Mouse (Mus musculus) brain, embryonic 18.5 days (tissue): ENCODE results near the gene Slc45a1.

Experiments
- DNase-seq: peaks from one replicate; pipeline ENCODE4 v3.0.0-alpha.2; 2012; ENCODE audit warnings: low read depth, low spot score

Slc45a1 gene

DNA sequence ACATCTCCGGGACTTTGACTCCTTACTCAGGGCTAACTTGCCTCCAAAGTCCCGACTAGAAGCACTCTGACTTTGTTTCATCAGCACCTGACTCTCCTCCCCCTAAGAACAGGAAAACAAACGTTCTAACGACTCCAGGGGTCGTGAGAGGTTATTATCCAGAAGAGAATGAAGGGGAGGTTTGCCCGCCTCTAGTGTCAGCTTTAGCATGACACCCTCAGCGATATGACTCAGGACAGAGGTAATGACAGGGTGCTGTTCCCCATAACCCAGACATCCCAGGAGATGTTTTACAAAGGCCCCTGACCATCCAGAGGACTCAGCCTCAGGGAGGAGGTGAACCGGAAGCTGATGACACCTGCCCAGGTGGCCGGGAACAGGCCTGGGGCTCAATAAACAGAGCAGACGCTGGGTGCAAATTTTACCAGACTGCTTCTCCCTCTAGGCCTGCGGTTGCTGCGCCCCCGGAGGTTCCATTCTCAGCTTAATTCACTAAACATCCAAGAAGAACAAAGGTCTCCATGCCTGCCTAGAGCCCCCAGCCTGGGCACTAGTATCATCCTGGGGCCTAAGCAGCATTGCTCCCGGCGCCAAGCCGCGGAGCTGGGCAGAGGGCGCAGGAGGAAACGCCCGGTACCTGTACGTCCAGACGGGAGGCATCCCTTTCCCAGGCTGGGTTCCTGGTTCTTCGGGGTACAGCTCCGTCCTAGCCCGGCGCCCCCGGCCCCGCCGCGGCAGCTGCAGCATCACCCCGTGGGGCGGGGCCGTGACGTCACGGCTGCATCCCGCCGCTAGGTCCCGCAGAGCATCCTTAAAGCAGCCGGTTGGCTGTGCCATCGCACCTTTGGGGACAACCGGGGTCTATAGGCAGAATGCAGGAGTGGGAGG, at the start of gene Slc45a1:
TSS of gene Slc45a1 (minus strand) at position 785 of the 888 bp plus-strand sequence.
- DNase-seq: no peak

DNA sequence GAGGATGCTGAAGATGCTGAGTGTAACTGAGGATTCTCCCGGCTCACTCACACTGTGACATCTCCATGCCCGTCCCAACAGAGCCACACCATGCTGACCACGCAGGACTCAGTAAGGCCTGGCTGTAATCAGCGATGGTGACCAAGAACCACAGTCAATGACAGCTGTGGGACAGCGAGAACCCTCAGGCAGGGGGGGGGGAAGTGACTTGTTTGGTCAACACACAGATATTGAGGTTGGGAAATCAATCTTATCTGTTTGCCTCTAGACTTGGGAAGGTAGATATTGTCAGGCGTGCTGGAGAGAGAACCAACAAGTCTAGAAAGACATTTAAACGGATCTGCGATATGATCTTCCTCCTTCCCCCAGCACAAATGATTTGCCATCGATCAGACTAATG, 48.9 kb upstream of the Slc45a1 start:
- no peak for DNase-seq

DNA sequence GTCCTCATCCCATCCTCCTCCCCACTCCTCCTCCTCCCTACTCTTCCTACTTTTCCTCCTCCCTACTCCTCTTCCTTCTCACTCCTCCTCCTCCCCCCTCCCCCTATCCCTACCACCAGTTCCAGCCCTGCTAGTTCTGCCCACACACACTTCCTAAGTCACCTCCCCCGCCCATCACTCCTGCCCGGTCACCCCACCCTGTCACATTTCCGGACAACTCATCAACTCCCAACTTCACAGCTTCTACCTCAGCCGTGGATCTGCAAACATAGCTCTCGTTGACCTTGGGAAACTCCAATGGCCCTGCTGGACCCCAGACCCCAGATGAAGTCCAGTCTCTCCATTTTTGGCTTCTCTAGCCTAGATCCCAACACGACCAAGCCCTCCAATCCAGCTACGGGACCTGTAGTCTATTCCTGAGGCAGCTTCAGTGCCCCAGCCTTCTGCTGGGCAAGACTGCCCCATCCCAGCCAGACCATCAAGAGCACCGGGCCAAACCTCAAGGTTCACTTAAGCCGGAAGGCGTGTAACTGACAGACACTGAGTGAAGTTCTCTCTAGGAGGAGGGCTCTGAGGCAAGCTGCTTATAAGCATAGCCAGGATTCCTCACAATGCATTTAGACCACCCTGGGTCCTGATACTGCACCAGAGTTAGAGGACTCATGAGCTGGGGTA, 42.6 kb upstream of the Slc45a1 start:
- DNase-seq: no peak

DNA sequence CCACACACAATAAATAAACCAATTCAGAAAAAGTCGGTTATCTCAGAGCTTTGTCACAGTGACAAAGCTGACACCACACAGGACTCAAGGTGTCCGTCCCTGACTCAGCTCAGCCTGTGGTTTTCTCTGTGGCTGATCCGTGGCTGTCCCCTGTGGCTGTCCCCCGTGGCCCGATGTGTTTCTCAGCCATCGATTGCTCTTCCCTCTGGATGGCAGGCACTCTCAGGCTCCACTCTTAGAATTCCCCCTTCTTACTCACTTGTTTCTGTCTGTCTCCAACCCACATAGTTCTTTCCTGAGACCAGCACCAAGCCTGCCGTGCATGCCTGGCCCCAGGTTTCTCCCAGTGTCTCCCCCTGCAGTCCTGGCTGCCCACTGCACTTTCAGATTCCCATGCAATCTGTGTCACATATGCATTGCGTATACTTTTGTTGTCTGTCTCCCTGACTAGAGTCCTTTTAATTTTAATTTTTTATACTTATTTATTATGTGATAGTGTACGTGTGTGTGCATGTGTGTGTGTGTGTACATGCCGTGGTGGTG, 41.0 kb upstream of the Slc45a1 start:
- DNase-seq: no peak

DNA sequence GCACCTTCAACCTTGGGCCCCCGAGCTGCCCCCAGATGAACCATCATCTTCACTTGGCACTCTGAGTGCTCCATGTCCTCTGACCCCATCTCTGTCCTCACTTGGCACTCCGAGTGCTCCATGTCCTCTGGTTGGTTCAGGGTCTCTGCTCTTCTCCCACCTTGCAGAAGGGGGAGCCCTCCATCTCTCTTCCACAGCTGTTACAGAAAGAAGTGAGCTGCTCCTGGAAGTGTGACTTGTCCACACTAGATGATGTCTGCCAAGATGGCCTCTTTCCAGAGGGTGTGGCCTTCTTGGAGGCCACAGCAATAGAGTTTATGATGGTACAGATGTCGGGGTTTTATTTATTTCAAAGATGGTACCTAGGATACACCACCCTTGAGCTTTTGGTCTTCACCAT, 38.8 kb upstream of the Slc45a1 start:
- DNase-seq: no peak

DNA sequence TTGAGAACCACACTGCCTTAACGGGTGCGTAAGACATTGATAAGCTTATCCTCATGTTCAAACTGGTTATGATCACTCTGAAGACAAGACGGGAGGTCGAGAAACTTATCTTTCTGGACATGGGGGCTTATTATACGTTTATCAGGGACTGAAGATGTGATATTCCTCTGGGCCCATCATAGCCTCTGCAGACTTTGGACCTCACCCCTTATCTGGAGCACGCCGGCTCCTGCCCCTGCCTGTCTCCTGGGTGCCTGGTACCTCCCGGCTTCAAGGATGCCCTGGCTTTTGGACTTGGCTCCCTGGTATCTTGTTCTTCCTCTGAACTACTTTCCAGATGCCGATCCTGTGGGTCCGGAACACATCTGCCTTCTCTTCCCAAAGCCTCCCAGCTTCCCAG, 37.6 kb upstream of the Slc45a1 start:
- DNase-seq: no peak

DNA sequence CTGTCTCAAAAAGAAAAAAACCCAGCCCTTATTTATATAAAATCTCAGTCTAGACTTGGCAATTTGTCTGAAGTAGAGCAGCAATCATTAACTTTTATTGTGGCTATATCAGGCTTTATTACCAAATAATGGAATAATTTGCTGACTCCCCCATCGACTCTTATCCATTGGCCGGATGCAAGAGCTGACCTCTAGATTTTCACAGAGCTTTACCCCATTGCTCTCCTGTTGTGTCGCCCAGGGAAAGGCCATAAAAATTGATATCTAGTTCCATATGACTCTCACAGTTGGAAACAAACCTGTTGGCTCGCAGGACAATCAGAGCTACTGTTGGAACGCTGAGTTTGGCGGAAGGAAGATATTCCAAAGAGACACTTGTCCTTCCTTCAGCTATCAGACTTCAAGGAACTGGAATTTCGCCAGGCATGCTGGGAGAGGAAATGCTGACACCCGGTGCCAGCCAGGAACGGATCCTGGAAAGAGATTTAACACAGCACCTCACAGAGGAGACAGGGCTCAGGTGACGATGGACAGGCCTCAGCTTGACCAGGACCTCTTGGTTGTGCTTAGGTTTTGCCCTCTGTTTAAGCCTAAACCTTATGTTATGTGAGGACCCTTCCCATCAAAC, 35.3 kb upstream of the Slc45a1 start:
- no peak for DNase-seq

DNA sequence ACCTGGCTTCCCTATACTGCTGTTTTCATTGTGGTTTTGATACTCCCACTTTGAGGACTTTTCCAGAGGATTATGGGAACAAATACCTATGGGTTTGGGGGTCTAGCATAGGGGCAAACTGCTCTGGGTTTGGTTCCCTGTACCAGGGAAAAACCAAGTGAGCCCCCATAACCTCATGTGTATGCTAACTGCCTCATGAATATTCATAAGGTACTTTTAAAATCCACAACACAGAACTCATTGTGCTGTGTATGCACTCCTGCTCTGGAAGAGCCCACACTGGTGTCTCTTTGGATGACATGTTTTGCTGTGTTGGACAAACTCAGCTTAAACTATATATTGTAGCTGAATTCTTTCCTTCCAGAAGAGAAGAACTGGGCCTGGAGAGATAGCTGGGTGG, 34.6 kb upstream of the Slc45a1 start:
- no peak for DNase-seq

DNA sequence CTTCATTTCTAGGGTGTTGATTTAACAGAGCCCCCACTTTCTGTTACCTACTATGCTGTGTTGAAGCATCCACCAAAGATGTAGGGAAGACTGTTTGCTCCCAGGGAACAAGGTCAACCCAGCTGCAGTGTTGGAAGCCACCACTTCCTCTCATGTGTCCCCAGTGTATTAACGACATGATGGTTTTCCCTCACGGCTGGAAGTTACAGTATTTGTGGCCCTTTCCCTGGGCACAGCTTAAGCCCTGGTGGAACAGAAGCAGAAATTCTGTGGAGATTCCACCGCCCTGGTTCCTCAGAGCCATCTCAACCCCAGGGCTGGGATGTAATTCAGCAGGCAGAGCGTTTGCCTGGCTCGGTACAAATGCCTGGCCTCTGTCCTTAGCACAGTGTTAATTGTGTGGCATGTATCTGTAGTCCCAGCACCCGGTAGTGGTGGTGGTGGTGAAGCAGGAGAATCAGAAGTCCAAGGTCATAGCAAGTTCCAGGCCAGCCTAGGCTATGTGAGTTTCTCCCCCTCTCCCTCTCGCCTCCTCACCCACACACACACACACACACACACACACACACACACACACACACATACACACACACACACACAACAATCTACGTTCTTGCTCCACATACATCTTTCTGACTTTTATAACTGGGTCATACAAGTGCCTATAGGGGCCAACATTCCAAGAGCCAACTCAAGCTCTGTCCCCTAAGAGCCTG, 34.0 kb upstream of the Slc45a1 start:
- DNase-seq: no peak

DNA sequence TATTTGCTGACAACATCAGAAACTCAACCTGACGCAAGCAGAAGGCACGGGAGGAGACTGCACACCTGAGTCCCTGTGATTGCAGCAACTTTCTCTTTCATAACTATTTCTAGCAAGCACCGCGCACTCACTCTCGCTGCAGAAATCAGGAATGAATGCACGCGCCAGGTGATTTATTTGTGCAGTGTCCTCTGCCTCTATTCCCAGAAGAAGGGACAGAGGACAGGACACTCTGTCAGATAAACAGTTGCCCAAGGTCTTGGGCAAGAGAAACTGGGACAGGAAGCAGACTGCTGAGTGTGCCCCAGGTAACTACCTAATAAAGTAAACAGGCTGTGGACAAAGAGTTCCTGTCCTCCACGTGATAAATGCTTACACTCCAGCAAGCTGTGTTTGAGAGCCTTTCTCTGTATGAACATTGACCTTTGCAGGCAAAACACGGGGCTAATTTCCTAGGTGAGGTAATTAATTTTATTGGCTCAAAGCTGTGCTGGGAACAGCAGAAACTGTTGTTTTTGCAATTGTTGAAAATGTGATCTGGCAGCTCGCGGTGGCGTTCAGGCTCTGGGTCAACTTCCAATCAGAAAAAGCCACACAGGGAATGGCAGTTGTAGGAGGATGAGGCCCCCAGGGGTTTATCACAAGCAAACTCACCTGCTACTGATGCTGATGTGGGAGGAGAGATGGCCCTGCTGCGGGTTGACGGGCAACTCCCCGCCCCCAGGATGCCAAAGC, 33.2 kb upstream of the Slc45a1 start:
- DNase-seq: no peak

DNA sequence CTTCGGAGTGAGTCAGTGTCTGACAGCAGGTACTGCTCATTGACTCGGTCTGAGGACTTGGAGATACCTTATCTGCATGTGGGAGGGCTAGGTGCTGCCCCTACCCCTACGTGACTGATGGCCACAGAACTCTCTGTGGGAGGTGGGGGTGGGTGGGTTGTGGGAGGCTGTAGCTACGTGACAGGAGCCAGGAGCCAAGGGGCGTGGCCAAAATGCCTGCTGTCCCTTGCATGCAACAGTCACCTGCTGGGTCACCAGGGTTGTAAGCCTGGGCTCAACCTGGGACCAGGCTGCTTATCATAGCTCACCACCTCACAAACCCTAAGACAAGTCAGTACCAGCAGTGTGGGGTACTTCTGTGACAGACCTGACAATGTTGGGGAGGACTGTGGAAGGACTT, 28.4 kb upstream of the Slc45a1 start:
- no peak for DNase-seq

DNA sequence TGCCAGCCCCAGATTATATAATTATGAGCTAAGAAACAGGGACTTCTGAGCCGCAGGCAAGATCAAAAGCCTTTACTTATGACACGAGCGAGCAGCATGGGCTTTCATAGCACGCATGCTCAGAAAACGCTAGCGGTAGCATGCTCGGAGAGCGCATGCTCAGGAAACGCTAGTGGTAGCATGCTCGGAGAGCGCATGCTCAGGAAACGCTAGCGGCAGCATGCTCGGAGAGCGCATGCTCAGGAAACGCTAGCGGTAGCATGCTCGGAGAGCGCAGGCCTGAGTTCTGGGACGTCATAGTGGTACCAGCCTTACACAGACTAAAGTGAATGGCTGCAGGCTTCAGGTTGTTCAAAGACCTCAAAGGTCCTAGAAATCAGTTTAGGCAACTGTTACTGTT, 26.8 kb upstream of the Slc45a1 start:
- no peak for DNase-seq

DNA sequence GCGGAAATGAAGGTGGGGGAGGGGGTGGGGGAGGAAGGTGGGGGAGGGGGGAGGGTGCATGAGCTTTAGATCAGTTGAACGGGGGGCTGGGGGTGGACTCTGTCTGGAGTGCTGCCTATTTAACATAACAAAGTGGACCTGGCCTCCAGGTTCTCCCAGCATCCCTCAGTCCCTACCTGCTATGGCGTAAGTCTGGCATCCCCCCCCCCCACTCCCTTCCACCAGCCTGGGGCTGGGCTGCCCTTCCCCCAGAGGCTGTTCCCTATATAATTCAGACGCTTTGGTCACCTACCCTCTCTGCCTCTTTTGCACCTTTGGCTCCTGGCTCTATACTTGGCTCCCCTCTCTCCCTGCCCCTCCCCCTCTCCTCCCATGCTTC, 25.9 kb upstream of the Slc45a1 start:
- DNase-seq: no peak

DNA sequence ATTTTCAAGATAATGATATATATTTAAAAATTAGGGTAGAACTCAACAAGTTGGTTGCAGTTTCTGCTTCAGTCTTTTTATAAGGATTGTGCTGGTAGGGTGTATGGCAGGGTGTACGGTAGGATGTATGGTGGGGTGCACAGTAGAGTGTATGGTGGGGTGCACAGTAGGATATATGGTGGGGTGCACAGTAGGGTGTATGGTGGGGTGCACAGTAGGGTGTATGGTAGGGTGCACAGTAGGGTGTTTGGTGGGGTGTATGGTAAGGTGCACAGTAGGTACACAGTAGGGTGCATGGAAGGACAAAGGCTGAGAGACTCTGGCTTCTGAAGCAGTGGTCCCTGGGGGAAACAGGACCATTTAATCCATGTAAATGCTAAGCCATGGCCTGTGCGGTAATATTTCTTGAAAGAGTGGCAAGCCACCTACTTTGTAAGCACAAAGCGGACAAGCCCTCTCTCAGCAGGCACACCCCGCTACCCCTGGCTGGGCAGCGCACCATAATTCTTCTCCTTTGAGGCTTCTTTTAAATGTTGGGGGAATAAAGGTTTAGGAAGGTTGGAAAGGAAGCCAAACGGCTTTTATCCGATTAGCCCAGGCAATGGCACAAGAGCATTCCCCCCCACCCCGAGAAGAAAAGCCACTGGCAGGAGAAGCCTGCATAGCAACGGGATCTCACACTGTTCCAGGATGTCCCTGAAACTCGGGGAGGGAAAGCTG, 25.3 kb upstream of the Slc45a1 start:
- no peak for DNase-seq

DNA sequence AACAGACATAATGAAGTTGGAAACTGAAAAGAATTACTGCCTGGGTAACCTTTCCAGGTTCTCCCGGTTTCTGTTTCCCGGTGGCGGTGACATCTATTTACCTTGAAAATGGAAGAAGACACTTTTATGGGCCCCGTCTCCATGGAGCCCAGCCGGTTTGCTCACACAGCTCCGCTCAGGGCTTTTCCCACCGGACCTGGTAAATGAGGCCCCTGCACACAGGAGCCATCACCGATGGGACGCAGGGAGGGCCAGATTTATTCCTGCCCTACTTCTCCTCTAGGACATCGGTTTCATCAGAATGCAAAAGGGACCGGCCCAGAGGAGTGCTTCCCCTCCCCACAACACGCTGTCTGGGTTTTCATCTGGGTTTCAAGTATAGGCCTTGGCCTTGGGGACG, 24.1 kb upstream of the Slc45a1 start:
- DNase-seq: no peak

DNA sequence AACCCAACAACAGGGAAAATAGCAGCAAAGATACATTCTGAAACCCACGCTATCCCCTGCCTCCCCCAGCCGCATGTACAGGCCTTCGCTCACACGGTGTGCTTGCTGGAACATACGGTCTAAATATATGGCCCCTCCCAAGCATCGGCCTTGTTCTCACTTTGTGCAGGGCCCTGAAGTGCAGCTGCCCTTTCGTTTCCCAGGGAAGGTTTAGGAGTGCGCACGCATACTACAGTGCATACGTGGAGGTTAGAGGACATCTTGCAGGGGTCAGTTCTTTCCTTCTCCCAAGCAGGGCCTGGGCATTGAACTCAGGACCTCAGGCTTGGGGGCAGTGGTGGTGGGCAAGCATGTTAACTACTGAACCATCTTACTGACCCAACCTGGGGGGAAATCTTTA, 23.3 kb upstream of the Slc45a1 start:
- no peak for DNase-seq

DNA sequence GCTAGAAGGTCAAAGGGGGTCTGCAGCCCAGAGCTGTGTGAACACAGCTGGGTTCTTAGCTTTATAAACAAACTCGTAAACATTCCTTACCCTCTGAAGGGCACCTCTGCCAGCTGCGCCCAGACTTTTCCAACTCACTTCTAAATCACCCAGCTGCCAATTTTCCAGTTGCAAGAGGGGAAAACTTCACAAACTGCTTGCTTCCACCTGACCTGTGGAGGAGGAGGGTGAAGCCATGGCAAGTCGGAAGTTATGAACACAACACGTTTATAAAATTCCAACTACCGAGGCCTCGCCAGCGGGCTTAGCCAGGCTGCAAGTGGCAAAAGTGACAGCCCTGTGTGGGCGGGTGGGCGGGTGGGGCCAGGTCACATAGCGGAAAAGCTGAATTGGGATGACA, 13.8 kb upstream of the Slc45a1 start:
- no peak for DNase-seq

DNA sequence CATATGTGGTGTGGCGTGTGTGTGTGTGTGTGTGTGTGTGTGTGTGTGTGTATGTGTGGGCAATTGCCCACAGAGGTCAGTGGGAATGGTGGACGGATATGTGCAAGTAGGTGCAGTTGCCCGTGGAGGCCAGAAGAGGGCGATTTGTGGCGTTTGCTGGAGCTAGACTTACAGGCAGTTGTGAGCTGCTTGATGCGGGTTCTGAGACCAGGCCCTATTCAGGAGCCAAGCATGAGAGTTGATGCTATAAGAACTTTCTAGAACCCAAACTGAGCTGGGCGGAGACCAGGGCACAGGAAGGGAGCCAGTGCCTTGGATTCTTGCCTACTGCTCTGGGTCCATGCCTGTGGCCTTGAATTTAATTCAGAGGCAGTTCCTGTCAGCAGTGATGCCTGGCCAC, 12.8 kb upstream of the Slc45a1 start:
- no peak for DNase-seq

DNA sequence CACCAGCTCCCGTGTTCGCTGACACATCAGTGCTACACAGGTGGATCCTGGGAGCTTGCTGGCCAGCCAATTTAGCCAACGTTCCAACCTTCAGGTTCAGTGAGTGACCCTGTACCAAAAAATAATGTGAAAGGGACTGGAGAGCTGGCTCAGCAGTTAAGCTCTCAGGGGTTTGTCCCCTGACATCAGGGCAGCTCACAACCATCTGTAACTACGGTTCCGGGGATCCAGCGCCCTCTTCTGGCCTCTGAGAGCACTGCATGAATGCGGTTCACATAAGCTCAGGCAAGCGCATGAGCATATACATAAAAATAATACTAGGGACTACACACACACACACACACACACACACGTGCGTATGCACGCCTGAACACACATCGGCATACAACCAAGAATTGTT, 11.2 kb upstream of the Slc45a1 start:
- DNase-seq: no peak

DNA sequence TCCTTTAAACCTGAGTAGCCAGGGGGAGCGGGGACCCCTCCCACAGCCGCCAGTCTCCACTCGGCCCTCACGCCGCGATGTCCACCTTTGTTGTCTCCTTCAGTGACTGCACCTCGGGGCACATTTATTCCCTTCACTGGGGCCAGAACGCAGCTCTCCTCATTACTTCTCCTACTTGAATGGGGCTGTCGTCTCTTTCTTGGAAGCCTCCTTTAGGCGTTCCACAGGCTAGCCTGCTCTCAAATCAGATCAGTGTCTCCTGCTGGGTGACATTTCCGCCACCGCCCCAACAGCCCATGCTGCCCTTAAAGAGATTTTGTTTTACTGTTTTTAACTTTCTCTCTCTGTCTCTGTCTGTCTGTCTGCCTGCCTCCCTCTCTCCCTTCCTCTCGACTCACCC, 9.9 kb upstream of the Slc45a1 start:
- no peak for DNase-seq
